Mouse (Mus musculus) midbrain, embryonic 15.5 days (tissue): ENCODE data around the gene B4galnt4. TPM values are rescaled to one million over a fixed set of nuclear protein-coding genes. Genes with fewer than 3 reads are reported as not detected.

Experiments
- ATAC-seq: fragments of 200-750 bp; cut with Nextera tagmentation; replicated peaks from 2 replicates; pipeline ENCODE4 v1.8.0; 2017; ENCODE audit warnings: moderate TSS enrichment
- H3K27ac ChIP-seq: fragments of 300-500 bp; sonication (generic); 2 replicates; pipeline ENCODE4 v1.5.1; 2015; ENCODE audit warnings: mild to moderate bottlenecking, inconsistent platforms
- H3K27me3 ChIP-seq: fragments of 300-500 bp; sonication (generic); replicated peaks from 2 replicates; pipeline ENCODE4 v1.6.1; 2015; ENCODE audit warnings: inconsistent platforms
- H3K36me3 ChIP-seq: fragments of 300-500 bp; sonication (generic); replicated peaks from 2 replicates; pipeline ENCODE4 v1.6.1; 2015; ENCODE audit warnings: inconsistent platforms
- H3K4me1 ChIP-seq: fragments of 300-500 bp; sonication (generic); 2 replicates; pipeline ENCODE4 v1.6.1; 2015; ENCODE audit warnings: inconsistent platforms
- H3K4me2 ChIP-seq: fragments of 300-500 bp; sonication (generic); 2 replicates; pipeline ENCODE4 v1.6.1; 2015; ENCODE audit warnings: inconsistent platforms, mild to moderate bottlenecking, moderate library complexity
- H3K4me3 ChIP-seq: fragments of 300-500 bp; sonication (generic); 2 replicates; pipeline ENCODE4 v1.5.1; 2015; ENCODE audit warnings: mild to moderate bottlenecking, inconsistent platforms
- H3K9ac ChIP-seq: fragments of 300-500 bp; sonication (generic); 2 replicates; pipeline ENCODE4 v1.6.1; 2015; ENCODE audit warnings: mild to moderate bottlenecking, inconsistent platforms
- H3K9me3 ChIP-seq: fragments of 300-500 bp; sonication (generic); 2 replicates; pipeline ENCODE4 v1.6.1; 2016; ENCODE audit warnings: inconsistent platforms
- WGBS: fragments of 180-500 bp; shearing (Covaris S2); methylation state at CpG from one replicate; pipeline ENCODE4 v1.1.7; 2015; ENCODE audit warnings: mixed read lengths; 5-methylcytosine and 5-hydroxymethylcytosine counted together
- polyA plus RNA-seq: library from polyadenylated mRNA; unstranded; fragments of >200 nt; fragmentation: Nextera tagmentation; extraction: Ambion mirVana; gene quantifications from 2 replicates; pipeline ENCODE4 v1.2.1, GENCODE M21; 2015

Gene B4galnt4
- polyA plus RNA-seq, 1 experiment from 2014 or later, result 64.1 TPM

DNA sequence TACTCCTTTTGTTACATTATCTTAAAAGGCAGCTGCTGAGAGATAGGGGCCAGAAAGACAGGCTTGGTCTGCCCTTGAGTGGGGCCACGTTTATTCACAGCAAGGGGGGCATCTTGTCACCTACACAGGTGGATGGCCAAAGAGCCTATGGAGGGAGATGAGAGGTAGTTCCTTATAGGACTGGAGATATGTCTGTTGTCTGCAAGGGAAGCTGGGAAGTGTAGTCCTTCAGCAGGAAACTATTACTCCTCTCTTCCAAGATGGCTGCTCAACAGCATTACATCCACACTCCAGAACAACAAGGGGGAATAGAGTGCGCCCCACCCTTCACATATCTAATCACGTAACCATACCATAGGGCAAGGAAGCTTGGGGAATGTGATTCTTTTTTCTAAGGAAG lies 58.6 kb downstream of the B4galnt4 start:
- Histone ChIP-seq H3K9me3 (no peaks in the 10 kb centered on the region), H3K36me3 (no peaks in the 10 kb centered on the region), H3K9ac (no peak overlapping the region), H3K27me3 (peaks cover 3% of the 10 kb centered on the region; the same call in 1 of the 2 replicates), H3K4me2 (no peak overlapping the region), H3K4me1 (peaks cover 6% of the 10 kb centered on the region; the same call in 1 of the 2 replicates), H3K27ac (no peak overlapping the region), H3K4me3 (no peak overlapping the region)
- no peak for ATAC-seq
- WGBS, result 77% methylated on average over 3 of the region's 3 CpGs

DNA sequence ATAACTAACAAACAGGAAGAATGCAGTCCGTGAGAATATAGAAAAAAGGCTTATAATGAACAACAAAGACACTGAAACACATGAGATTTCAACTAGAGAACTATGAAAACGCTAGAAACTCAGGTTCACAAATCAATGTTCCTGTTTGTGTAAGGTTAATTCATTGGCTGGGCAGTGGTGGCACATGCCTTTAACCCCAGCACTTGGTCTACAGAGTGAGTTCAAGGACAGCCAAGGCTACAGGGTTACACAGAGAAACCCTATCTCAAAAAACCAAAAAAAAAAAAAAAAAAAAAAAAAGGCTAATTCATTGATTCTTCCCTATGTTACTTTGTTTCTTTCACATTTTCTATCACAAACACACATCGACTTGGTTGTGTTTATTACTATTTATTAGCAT lies 59.7 kb downstream of the B4galnt4 start:
- Histone ChIP-seq H3K9ac (no peak overlapping the region), H3K4me3 (no peak overlapping the region), H3K4me2 (no peak overlapping the region), H3K27ac (no peak overlapping the region), H3K9me3 (no peaks in the 10 kb centered on the region), H3K27me3 (peaks cover 3% of the 10 kb centered on the region; the same call in 1 of the 2 replicates), H3K36me3 (no peaks in the 10 kb centered on the region), H3K4me1 (peaks cover 6% of the 10 kb centered on the region; the same call in 1 of the 2 replicates)
- 91% methylated on average over 3 of the region's 3 CpGs for WGBS
- no peak for ATAC-seq

DNA sequence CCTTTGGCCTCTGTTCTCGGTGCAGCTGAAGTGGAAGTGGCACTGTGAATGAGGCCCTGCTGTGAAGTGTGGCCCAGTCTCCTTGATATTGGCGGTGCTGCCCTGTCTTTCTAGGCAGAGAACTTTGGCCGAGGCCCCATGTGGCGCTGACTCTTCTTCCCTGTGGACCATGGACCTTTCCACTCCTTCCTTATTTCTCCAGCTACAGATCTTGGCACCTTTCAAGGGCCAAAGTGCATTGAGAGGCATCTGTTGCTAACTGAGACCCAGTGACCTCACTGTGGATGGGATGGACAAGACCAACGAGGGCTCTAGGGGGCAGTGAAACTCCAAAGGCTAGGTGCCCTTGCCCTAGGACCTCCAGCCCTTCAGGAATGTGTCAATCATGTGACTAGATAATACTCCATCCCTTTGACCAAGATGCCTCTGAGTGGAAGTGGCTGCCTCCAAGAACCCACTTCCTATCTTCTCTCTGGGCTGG lies 60.2 kb downstream of the B4galnt4 start:
- Histone ChIP-seq H3K27me3 (peaks cover 3% of the 10 kb centered on the region; the same call in 1 of the 2 replicates), H3K36me3 (no peaks in the 10 kb centered on the region), H3K4me2 (no peak overlapping the region), H3K27ac (no peak overlapping the region), H3K4me3 (no peak overlapping the region), H3K9ac (no peak overlapping the region), H3K9me3 (no peaks in the 10 kb centered on the region), H3K4me1 (peaks cover 6% of the 10 kb centered on the region; the same call in 1 of the 2 replicates)
- WGBS, result 84% methylated on average over 5 of the region's 5 CpGs
- ATAC-seq, result no peak

Other genes with a start within 250 kb of the B4galnt4 start
- gene Zfp941, start 238.9 kb upstream of the B4galnt4 start, polyA plus RNA-seq, result 34.1 and 36.5 TPM in 2 replicates
- gene Urah, start 226.1 kb upstream of the B4galnt4 start, polyA plus RNA-seq, result 0.38 TPM in 1 of 2 replicates, not detected in the other
- not detected in 2 replicates for gene Scgb1c1, start 215.6 kb upstream of the B4galnt4 start, polyA plus RNA-seq
- gene Odf3, start 213.3 kb upstream of the B4galnt4 start, polyA plus RNA-seq, result not detected in 2 replicates
- gene Gm45785, start 204.8 kb upstream of the B4galnt4 start, polyA plus RNA-seq, result 0.23 and 0.36 TPM in 2 replicates
- gene Ric8a, start 204.1 kb upstream of the B4galnt4 start, polyA plus RNA-seq, result 110 and 111 TPM in 2 replicates
- gene Bet1l, start 203.5 kb upstream of the B4galnt4 start, polyA plus RNA-seq, result 41.1 and 46.2 TPM in 2 replicates
- 279 and 282 TPM in 2 replicates for gene Psmd13, start 179.1 kb upstream of the B4galnt4 start, polyA plus RNA-seq
- gene Sirt3, start 178.8 kb upstream of the B4galnt4 start, polyA plus RNA-seq, result 54.0 and 55.5 TPM in 2 replicates
- not detected in 2 replicates for gene Cox8b, start 160.7 kb upstream of the B4galnt4 start, polyA plus RNA-seq
- 0.56 and 0.63 TPM in 2 replicates for gene Nlrp6, start 140.2 kb upstream of the B4galnt4 start, polyA plus RNA-seq
- 6.2 and 8.4 TPM in 2 replicates for gene Pgghg, start 119.7 kb upstream of the B4galnt4 start, polyA plus RNA-seq
- 0.65 and 1.1 TPM in 2 replicates for gene Ifitm5, start 110.8 kb upstream of the B4galnt4 start, polyA plus RNA-seq
- not detected in 2 replicates for gene Gm45717, start 105.2 kb upstream of the B4galnt4 start, polyA plus RNA-seq
- gene Ifitm2, start 105.1 kb upstream of the B4galnt4 start, polyA plus RNA-seq, result 135 and 145 TPM in 2 replicates
- 14.9 and 18.8 TPM in 2 replicates for gene Ifitm1, start 93.9 kb upstream of the B4galnt4 start, polyA plus RNA-seq
- gene Ifitm3, start 50.3 kb upstream of the B4galnt4 start, polyA plus RNA-seq, result 40.9 and 59.9 TPM in 2 replicates
- gene Ifitm6, start 43.2 kb upstream of the B4galnt4 start, polyA plus RNA-seq, result 0.99 and 1.4 TPM in 2 replicates
- gene Gm17387, start 32.0 kb upstream of the B4galnt4 start, polyA plus RNA-seq, result not detected in 2 replicates
- gene Pkp3, start 17.1 kb downstream of the B4galnt4 start, polyA plus RNA-seq, result 0.84 TPM in 1 of 2 replicates, not detected in the other
- gene Sigirr, start 39.5 kb downstream of the B4galnt4 start, polyA plus RNA-seq, result 2.3 and 2.7 TPM in 2 replicates
- 0.36 and 0.42 TPM in 2 replicates for gene Ano9, start 56.7 kb downstream of the B4galnt4 start, polyA plus RNA-seq
- gene Ptdss2, start 61.3 kb downstream of the B4galnt4 start, polyA plus RNA-seq, result 83.3 and 86.2 TPM in 2 replicates
- gene Rnh1, start 111.8 kb downstream of the B4galnt4 start, polyA plus RNA-seq, result 40.6 and 44.4 TPM in 2 replicates
- 181 and 195 TPM in 2 replicates for gene Hras, start 132.9 kb downstream of the B4galnt4 start, polyA plus RNA-seq
- 12.8 and 13.8 TPM in 2 replicates for gene Lrrc56, start 133.1 kb downstream of the B4galnt4 start, polyA plus RNA-seq
- gene Lmntd2, start 153.0 kb downstream of the B4galnt4 start, polyA plus RNA-seq, result 0.87 and 1.4 TPM in 2 replicates
- gene Rassf7, start 154.8 kb downstream of the B4galnt4 start, polyA plus RNA-seq, result 24.0 and 26.3 TPM in 2 replicates
- 77.3 and 85.7 TPM in 2 replicates for gene Phrf1, start 167.7 kb downstream of the B4galnt4 start, polyA plus RNA-seq
- 2.1 and 4.2 TPM in 2 replicates for gene Irf7, start 205.4 kb downstream of the B4galnt4 start, polyA plus RNA-seq
- not detected in 2 replicates for gene Cdhr5, start 215.7 kb downstream of the B4galnt4 start, polyA plus RNA-seq
- gene Sct, start 218.0 kb downstream of the B4galnt4 start, polyA plus RNA-seq, result 1.6 and 1.8 TPM in 2 replicates
- gene Drd4, start 230.9 kb downstream of the B4galnt4 start, polyA plus RNA-seq, result 0.74 and 0.96 TPM in 2 replicates